Mouse (Mus musculus) bone marrow, adult 2 months (tissue): Measurements from ENCODE around the gene Macrod2. TPM values are rescaled to one million over a fixed set of nuclear protein-coding genes. Genes with fewer than 3 reads are reported as not detected.

Experiments
- H3K27ac ChIP-seq: fragments of 200-500 bp; 2 replicates; pipeline ENCODE4 v1.5.1; 2012; ENCODE audit warnings: low read depth, mild to moderate bottlenecking, control low read depth, inconsistent platforms, low read length; ENCODE audit not compliant: control insufficient read depth, poor library complexity, insufficient read depth
- H3K4me1 ChIP-seq: fragments of 200-500 bp; 2 replicates; pipeline ENCODE4 v1.6.1; 2011; ENCODE audit warnings: low read length; ENCODE audit not compliant: control insufficient read depth, insufficient read depth
- H3K4me3 ChIP-seq: fragments of 200-500 bp; replicated peaks from 2 replicates; pipeline ENCODE3; 2011; ENCODE audit warnings: mild to moderate bottlenecking, low read depth, low read length, control low read depth; ENCODE audit not compliant: control insufficient read depth
- CTCF ChIP-seq: fragments of 200-500 bp; IDR thresholded peaks from 2 replicates; pipeline ENCODE4 v1.5.1; 2011; ENCODE audit warnings: low read length, control low read depth; ENCODE audit not compliant: control insufficient read depth, insufficient read depth
- POLR2A ChIP-seq: fragments of 200-500 bp; IDR thresholded peaks from 2 replicates; pipeline ENCODE4 v1.6.1; 2011; ENCODE audit warnings: low read depth, mild to moderate bottlenecking, control low read depth, low read length, borderline replicate concordance; ENCODE audit not compliant: control insufficient read depth
- WGBS: fragments of 180-500 bp; shearing (Covaris S2); methylation state at CpG from one replicate; pipeline ENCODE4 v1.1.7; 2018; 5-methylcytosine and 5-hydroxymethylcytosine counted together
- polyA plus RNA-seq: library from polyadenylated mRNA; stranded (reverse); fragments of >200 nt; gene quantifications from 2 replicates; pipeline ENCODE4 v1.2.4, GENCODE M21; 2011; ENCODE audit warnings: low replicate concordance; ENCODE audit not compliant: missing spikeins, insufficient read depth, insufficient read length

Gene Macrod2
- polyA plus RNA-seq, 1 experiment = 2.8 TPM

GRCm38 (mm10) chr2:141078221-141078620, 683.1 kb downstream of the Macrod2 start:
- H3K4me1 ChIP-seq = no peaks in the 10 kb centered on the region
- TF ChIP-seq POLR2A (no peak), CTCF (no peak)
- no peak overlapping the region for H3K27ac ChIP-seq

GRCm38 (mm10) chr2:141091320-141091719, 696.2 kb downstream of the Macrod2 start:
- WGBS = 81% methylated on average over 3 of the region's 3 CpGs
- Histone ChIP-seq H3K4me3 (no peak overlapping the region), H3K27ac (no peak overlapping the region), H3K4me1 (no peaks in the 10 kb centered on the region)
- TF ChIP-seq POLR2A (no peak), CTCF (no peak)

More at GRCm38 (mm10) chr2:141078221-141078620, 683.1 kb downstream of the Macrod2 start:
- H3K4me3 ChIP-seq = no peak overlapping the region

DNA sequence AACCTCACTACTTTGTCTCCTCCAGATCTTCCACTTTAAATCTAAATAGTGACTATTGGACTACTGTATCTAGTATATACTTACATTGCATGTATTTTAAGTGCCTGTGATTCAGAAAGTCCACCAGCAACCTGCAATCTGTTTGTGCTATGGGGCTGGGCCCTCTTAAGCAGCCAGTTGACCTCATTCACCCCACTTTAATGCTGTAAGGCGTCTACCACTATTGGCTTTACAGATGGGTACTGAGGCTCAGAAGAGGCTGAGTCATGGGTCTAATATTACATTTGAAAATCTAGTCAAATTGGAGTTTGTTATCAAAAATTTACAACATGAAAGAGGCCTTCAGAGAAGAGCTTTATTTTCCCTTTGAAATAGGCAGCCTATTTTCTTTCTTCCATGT, 722.5 kb downstream of the Macrod2 start:
- Histone ChIP-seq H3K27ac (no peak overlapping the region), H3K4me3 (no peak overlapping the region), H3K4me1 (no peaks in the 10 kb centered on the region)
- TF ChIP-seq CTCF (no peak), POLR2A (no peak)
- 68% methylated on average over 1 of the region's 1 CpGs for WGBS

GRCm38 (mm10) chr2:141123875-141124274, 728.8 kb downstream of the Macrod2 start:
- H3K4me1 ChIP-seq = no peaks in the 10 kb centered on the region
- 76% methylated on average over 1 of the region's 1 CpGs for WGBS
- H3K27ac ChIP-seq = no peak overlapping the region
- H3K4me3 ChIP-seq = no peak overlapping the region
- TF ChIP-seq CTCF (no peak), POLR2A (no peak)

DNA sequence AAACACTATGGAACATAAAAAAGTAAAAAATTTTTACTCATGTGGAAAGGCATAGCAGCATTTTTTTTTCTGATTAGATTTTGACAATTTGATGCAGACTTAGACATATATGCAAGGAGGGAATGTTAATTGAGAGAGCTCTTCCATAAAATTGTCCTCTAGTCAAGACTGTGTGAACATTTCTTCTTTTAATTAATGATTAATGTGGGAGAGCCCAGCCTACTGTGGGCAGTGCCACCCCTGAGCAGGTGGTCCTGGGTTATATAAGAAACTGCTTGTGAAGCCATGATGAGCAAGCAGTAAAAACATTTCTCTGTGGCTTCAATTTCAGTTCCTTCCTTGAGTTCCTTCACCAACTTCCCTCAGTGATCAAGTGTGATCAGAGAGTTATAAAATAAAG, 730.5 kb downstream of the Macrod2 start:
- Histone ChIP-seq H3K4me1 (no peaks in the 10 kb centered on the region), H3K4me3 (no peak overlapping the region), H3K27ac (no peak overlapping the region)
- TF ChIP-seq POLR2A = no peak
- no peak for TF ChIP-seq CTCF

DNA sequence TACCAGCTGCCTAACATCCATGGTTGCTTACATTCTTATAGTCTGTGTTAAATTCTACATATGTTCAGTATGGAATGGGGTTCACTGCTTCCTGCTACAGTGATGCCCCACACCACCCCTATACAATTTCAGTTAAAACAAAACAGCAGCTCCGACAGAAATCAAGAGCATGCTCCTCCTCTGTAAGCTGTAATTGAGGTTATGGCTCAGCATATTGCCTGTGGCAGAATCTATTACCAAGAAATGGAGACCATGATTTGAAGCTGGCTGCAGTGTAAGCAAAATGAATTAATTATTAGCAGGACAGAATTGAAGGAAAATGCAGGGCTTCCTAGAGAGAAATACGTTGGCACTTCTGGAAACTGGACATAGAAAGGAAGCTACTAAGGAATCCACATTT, 747.2 kb downstream of the Macrod2 start:
- 65% methylated on average over 2 of the region's 2 CpGs for WGBS

GRCm38 (mm10) chr2:141152011-141152772, 757.1 kb downstream of the Macrod2 start:
- 72% methylated on average over 7 of the region's 7 CpGs for WGBS
- H3K4me3 ChIP-seq = no peak overlapping the region
- H3K4me1 ChIP-seq = no peaks in the 10 kb centered on the region
- TF ChIP-seq CTCF = no peak
- TF ChIP-seq POLR2A = no peak
- H3K27ac ChIP-seq = no peak overlapping the region

More for the DNA sequence above, 747.2 kb downstream of the Macrod2 start:
- no peaks in the 10 kb centered on the region for H3K4me1 ChIP-seq
- no peak overlapping the region for H3K4me3 ChIP-seq
- TF ChIP-seq CTCF = no peak
- no peak for TF ChIP-seq POLR2A
- no peak overlapping the region for H3K27ac ChIP-seq

DNA sequence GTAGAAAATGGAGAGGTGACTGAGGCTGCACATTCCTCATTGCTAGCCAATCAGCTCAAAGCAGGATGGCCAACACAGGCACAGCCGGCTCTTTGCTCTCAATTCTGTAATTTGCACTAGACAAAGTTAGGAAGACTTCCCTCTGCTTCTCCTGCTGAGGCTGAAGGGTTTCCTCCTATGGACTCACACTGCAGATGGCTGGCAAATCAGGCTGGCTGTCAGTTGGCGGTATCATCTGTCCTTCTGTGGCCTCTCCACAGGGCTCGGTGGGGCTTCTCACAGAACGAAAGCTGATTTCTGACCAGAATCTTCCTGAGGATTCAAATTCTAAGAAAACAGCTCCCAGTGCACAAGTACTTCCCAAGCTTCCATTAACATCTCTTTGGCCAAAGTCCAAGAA, 760.9 kb downstream of the Macrod2 start:
- no peak for TF ChIP-seq CTCF
- no peak for TF ChIP-seq POLR2A
- H3K4me1 ChIP-seq = no peaks in the 10 kb centered on the region
- H3K27ac ChIP-seq = no peak overlapping the region
- no peak overlapping the region for H3K4me3 ChIP-seq
- 89% methylated on average over 4 of the region's 4 CpGs for WGBS

GRCm38 (mm10) chr2:141156979-141157593, 762.0 kb downstream of the Macrod2 start:
- H3K27ac ChIP-seq = no peak overlapping the region
- WGBS = 75% methylated on average over 7 of the region's 7 CpGs
- H3K4me3 ChIP-seq = no peak overlapping the region
- TF ChIP-seq CTCF (no peak), POLR2A (no peak)
- H3K4me1 ChIP-seq = no peaks in the 10 kb centered on the region
